Mouse (Mus musculus) heart, adult 9 months (tissue): ENCODE results near the gene A830031A19Rik.
A peak's percentile ranks its signal among the peaks of the same experiment; 100 is the strongest.

ENCODE experiments used
- DNase-seq, 2 experiments: peaks; one replicate each; pipeline ENCODE4 v3.0.0; 2022; ENCODE audit warnings: low spot score in 2 of 2

The A830031A19Rik gene

GRCm38 (mm10) chr11:24076821-24077730 is 2.2 kb upstream of the A830031A19Rik start:
- peak; percentile 28 to 32 for DNase-seq

- DNase-seq: peak; percentile 16 to 24
Observed at GRCm38 (mm10) chr11:24076127-24076650, 1.3 kb upstream of the A830031A19Rik start.

DNA sequence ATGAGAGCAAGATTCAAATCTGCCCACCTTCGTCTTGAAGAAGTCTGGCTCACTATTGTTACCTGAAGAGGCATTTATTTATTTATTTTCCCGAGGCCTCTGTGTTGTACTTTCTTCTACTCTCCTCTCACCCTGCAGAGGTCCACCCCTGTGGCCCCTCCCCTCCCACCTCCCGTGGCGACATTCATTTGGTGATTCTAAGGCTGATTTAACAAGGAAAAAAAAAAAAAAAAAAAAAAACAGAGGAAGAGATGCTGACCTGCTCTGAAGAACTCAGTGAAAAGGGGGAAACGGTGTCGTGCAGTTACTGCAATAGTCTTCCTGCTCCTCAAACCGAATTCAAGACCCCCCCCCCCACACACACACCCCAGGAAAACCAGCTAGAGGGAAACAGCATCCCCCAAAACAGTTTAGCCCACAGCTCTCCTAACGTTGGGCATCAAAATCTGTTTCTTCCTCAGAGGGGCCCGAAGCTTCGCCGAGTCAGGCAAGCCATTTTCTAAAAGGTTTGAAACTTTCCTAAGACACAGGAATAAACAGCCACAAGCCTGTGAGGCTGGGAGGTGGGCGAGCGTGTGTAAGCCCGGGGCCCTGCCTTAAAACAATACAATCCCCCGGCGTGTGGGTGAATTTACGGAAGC is 752 bp upstream of the A830031A19Rik start:
- no peak for DNase-seq

DNA sequence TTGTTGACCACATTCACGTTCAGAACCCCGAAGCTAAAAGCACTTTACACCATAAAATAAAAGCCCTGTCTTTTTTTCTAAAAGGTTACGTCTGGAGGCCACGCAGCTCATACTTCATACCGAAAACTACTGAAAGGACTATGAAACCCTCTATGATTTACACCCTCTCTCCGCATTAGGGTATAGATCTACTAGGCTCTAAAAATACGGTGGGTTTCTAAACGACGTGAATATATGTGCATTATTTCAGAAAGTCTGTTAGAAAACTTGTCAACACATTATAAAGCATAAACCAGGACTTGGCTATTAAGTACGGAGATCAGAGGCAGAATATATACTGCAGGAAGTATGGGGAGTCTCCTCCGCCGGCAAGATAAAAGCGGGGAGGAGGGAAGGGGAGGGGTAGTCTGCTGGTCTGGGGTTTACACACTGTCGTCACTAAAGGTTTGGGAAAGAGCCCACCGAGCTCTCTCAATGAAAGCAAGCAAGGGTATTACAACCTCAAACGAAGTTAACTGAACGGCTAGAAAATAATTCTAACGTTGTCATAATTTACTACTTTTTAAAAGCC is 748 bp downstream of the A830031A19Rik start:
- no peak for DNase-seq

DNA sequence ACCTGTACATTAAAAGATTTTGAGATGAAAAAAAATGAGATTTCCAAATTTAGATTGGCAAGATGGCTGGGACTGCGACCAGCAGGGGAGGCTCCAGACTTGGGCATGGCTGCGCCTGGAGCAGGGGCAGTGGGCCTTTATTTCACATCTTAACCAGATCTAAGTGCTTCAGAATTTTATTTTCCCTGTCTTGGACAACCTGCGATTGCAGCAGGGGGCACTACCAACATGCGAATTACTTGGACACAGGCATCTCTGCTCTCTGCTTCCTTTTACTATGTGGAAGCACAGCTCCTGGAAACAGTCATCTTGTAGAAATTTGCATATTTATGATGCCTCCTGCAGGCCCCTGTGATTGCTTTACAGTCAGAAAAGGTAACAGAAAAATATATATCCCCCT is 9.5 kb downstream of the A830031A19Rik start:
- DNase-seq: no peak

- DNase-seq: no peak
Observed at GRCm38 (mm10) chr11:24064221-24064620, 10.6 kb downstream of the A830031A19Rik start.

GRCm38 (mm10) chr11:24062495-24063096 is 12.3 kb downstream of the A830031A19Rik start:
- no peak for DNase-seq

- DNase-seq: no peak
Observed at GRCm38 (mm10) chr11:24061819-24062218, 13.0 kb downstream of the A830031A19Rik start.

DNA sequence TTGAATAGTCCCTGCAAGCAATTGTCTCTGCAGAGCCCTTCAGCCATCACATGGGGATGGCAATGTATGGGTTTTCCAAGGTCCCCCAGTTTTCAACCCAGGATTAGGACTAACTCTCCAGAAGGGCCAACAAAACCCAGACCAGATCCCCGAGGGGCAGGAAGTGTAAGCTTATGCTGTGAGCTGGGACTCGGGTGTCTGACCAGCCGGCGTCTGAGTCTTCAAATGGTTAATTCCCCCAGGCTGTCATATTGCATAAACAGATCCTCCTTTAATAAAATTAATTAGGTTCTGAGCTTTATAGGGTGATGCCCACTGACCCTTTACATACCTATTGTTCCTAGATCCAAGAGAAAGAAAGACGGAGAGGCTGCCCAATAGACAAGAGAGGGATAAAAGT is 14.4 kb downstream of the A830031A19Rik start:
- no peak for DNase-seq

GRCm38 (mm10) chr11:24059137-24059536 is 15.7 kb downstream of the A830031A19Rik start:
- no peak for DNase-seq

DNA sequence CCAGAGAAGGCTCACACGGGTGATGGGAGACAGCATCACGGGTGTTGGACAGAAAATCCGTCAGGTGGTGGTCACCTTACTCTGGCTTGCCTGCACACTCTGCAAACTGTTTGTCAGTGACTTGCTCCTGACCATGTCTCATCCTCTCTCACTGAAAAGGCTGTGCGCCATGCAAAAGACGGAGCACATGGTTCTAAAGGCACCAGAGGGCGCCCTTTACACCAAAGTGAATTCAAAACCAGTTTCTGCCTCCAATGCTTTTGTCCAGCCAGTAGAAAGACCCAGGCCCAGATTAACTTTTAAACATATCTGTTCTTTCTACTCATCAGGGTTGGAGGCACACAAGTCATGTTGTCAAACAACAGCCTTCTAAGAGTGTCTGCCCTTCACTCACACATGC is 22.0 kb downstream of the A830031A19Rik start:
- DNase-seq: no peak

DNA sequence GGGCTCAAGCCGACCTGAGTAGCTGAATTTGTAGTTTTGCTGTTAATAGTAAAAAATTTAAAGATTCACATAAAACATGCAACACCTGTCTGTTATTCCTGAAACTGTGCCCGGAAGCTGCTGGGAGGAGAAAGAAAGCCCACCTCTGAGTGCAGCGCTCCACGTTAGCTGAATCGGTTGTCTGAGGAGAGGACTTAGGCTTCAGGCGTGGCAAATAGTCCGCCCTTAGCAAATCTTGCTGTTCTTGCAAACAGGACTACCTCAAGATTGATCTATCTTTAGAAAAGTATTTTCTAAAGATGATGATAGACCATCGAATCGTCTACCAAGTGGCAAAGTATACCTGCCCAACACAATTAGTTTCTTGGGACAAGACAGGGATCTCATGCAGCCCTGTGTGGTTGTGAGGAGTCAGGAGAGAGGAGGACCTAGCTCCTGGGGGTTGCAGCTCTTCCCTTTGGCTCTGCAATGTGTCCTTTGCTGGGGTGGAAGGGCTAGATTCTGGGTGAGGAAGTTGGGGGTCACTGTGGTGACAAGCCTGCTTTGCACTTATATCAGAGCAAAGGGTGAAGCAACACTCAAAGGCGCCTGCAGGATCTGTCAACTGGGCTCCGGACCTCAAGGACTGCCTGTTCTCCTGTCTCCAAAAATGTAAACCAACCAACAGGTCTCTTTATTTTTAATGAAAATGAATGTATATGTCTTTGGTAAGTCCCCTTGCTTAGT is 24.7 kb downstream of the A830031A19Rik start:
- DNase-seq: no peak

- peak; percentile 47 to 50 for DNase-seq
Observed at GRCm38 (mm10) chr11:24049226-24050031, 25.4 kb downstream of the A830031A19Rik start.

DNA sequence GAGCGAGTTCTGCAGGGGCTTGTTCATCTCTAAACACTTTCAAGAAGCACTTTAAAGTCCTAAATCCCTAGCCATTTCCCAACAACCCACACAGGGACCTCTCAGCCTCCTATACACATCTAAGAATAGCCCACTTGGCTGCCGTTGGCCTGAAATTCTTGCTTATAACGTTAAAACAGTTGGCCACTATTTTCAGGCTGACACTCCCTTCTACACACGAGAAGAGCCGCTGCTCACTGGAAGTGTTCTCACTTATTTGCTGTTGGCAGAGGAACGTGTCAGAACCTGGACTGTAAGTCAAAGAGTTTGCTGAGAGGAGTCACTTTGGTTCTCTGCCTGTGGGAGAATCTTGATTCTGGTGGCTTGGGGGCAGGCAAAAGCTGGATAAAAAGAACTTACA is 30.8 kb downstream of the A830031A19Rik start:
- no peak for DNase-seq

GRCm38 (mm10) chr11:24020760-24021159 is 54.1 kb downstream of the A830031A19Rik start:
- DNase-seq: peak; percentile 2 to 12

- no peak for DNase-seq
Observed at GRCm38 (mm10) chr11:24018783-24019182, 56.1 kb downstream of the A830031A19Rik start.

GRCm38 (mm10) chr11:24016647-24017179 is 58.1 kb downstream of the A830031A19Rik start:
- no peak for DNase-seq

- no peak for DNase-seq
Observed at GRCm38 (mm10) chr11:24016049-24016448, 58.8 kb downstream of the A830031A19Rik start.

DNA sequence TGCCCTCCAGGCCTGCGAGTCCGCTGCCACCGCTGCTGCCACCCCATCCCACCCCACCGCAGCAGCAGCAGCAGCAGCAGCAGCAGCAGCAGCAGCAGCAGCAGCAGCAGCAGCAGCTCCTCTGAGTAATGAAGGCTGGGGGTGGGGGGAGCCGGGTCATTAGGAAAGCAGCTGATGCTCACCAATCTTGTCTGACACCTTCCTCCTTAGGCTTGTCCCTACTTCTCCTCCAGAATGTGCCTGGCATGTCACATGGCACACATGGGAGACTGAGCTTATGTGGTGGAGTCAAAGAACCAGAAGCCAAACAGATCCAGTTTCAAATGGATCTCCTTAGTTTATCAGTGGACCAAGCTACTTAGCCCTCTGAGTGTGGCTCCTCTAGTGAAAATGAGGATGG is 60.2 kb downstream of the A830031A19Rik start:
- DNase-seq: no peak

DNA sequence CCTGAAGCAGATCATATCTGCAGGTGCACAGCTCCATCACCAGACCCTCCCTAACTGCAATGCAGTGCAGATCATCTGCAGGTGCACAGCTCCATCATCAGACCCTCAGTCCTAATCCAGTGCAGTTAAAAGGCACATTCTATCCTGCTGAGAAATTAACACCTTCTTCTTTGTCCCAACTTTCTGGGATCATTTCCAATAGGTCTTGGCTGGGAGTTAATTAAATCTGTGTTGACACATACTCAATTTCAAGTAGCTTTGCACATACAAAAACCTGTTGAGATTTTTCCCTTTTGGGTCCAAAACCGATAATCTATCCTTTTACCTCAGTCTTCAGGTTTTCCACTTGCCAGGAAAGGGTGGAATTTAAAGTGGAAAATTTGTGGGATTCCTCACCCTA is 62.6 kb downstream of the A830031A19Rik start:
- no peak for DNase-seq
